Mouse (Mus musculus): Measurements from ENCODE around the gene Hapln2. TPM values are rescaled to one million over a fixed set of nuclear protein-coding genes. Genes with fewer than 3 reads are reported as not detected.

The Hapln2 gene
- total RNA-seq (2021): not detected

DNA sequence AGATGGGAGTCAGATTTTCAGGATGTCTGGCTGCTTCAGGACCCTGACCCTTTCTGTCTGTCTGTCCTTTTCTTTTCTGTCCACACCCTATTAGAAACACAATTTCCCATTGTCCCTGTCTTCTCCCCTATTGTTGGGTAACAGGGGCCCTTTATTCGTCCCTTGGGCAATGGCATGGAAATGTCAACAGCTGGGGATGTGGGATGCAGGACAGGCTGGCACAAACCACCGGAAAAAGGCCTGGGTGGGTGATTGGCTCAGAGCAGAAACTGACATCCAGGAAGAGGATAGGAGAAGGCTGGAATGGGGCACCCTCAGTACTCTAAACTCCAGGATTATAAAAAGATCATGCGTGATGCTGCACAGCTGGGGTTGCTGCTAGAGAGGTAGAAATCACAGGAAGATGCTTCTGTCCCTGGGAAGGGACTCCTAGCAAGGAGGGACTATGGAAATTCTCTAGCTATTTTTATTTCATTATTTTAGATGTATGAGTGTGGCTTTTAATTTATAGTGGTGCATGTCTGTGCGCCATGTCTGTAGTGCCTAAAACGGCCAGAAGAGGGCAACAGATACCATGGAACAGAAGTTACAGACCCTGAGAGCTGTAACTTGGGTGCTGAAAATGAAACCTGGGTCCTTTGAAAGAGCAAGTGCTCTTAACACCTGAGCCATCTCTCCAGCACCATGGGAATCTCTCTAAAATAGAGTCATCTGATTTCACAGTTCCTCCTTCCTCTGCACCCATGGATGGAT is at the start of gene Hapln2:
Gene Hapln2, minus strand, starts transcription at position 150 of the 753 bp plus-strand sequence.
- intact Hi-C loops (cut with DNase I): loop anchor here (2.0 kb wide), 1 partner anchor 43 kb away; no protein-coding TSS in a partner anchor
- peak in 1 of 2 experiments; percentile 14 for DNase-seq

DNA sequence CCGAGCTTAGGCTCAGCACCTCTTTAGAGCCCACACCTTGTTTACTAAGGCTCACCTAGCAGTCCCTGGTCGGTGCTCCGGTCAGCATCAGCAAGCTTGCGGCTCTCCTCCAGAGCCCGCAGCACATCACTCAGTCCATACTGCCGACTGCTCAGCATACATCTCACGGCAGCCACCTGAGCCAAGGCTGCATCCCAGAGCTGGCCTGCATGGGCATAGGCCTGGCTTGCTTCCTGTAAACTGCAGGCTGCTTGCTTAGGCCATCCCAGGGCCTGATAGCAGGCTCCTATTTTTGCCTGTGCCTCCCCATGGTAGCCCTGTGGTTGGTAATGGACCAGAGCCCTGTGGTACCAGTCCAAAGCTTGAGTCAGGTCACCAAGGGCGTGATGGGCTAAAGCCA is 47.4 kb upstream of the Hapln2 start:
- no peak for DNase-seq
- intact Hi-C loops (cut with DNase I): no loop called here

DNA sequence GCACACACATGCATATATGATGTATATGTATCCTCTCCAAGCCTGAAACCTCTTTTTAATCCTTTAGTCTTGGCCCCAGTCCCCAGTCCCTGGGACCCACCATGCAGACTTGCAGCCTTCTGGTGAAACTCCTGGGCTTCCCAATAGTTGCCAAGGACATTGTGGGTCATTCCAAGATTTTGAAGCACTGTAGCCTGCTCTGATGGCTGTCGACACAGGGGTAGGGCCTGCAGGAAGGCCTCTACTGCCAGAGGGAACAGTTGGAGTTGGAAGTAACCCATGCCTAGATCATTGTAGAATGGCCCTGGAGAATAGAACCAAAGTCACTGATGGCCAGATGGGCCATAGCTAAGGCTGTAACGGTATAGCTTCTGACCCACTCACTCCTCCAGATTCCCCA is 47.0 kb upstream of the Hapln2 start:
- DNase-seq: no peak
- intact Hi-C loops (cut with DNase I): no loop called here

DNA sequence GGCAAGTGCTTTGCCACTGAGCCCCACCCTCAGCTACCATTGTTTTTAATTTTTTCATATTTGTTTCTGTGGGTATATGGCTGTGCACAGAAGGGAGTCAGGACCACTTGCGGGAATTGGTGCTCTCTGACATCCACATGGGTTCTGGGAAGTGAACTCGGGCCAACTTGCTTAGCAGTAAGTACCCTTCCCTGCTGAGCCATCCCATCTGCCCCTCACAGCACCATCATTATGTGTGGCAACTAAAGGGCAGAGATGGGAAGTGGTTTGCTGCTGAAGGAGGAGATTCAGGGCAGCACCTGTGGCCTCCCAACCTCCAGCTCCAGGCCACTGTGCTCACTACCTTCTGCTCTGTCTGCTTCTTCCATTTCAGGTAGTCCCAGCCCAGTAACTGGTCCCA is 46.2 kb upstream of the Hapln2 start:
- DNase-seq: no peak
- intact Hi-C loops (cut with DNase I): no loop called here

DNA sequence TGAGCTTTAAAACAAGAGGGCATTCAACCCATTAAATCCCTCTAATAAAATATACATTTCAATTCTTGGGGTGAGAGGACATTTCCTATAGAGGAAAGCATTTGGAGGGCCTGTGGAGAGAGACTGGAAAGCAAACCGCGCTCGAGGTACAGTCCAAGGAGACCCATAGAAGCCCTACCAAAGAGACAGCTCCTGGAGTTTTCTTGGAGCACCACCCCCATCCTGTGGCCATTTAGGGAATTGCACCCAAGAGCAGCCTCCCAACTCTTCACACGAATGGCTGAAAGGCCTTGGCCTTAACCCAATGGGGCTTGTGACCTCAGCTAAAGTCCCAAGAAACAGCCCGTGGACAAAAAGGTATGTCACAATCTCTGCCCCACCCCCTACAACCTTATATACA is 44.4 kb upstream of the Hapln2 start:
- DNase-seq: peak; percentile 90 to 95
- intact Hi-C loops (cut with DNase I): loop anchor here (1.0 to 2.0 kb wide), 3 partner anchors 43 to 100 kb away; partner anchors contain the start of gene Nes

DNA sequence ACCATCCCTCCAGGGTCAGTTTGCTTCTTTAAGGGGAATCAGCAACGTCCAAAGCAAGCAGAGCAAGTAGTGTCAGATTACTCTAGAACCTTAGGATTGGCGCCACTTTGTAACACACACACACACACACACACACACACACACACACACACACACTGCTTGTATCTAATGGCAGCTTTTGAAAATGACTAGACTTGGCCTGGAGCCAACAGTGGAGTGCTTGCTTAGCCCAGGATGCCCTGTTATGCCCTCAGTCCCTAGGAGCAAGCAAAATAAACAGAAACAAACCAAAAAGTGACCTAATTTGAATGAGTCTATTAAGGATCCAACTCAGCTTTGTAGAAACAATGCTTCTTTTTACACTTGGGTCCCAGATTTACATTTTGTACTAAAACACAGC is 41.0 kb upstream of the Hapln2 start:
- DNase-seq: peak in 1 of 2 experiments; percentile 24
- intact Hi-C loops (cut with DNase I): loop anchor here (2.0 kb wide), 1 partner anchor 134 kb away; no protein-coding TSS in a partner anchor

DNA sequence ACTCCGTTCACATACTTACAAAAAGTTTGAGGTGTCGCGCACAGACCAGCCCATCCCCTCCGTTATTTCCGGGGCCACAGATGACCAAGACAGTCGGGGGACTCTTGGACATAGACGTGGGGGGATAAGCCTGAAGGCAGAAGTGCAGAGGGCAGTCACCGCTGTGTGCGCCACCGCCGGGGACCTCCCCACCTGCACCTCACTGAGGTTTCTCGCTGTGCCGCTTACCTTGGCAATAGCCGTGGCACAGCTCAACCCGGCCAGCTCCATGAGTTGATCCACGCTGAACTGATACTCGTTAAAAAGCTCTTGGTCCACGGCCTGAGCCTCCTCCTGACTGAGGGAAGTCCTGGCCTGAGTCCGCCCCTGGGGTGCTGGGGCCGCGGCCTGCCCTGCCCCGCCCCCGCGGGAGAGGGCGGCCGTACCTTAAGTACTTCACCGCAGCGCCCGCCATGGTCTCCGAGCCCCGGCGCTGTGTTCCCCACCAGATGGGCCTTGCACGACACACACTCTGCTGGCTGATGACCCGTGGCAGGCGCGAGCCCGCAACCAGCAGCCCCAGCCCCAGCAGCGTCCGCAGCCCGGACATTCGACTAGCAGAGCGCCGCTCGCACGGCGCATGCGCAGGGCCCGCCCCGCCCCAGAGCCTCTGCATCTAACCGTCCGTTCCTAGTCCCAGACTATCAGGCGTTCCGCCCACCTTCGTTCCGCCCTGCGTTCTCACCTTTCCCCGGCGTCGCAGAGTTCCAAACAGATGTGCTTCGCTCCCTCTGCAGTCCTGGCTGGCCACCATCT is 30.7 kb upstream of the Hapln2 start, which contains the start of gene Naxe:
Gene Naxe, minus strand, starts transcription at position 594 of the 795 bp plus-strand sequence.
- peak; percentile 88 for DNase-seq
- intact Hi-C loops (cut with DNase I): no loop called here

DNA sequence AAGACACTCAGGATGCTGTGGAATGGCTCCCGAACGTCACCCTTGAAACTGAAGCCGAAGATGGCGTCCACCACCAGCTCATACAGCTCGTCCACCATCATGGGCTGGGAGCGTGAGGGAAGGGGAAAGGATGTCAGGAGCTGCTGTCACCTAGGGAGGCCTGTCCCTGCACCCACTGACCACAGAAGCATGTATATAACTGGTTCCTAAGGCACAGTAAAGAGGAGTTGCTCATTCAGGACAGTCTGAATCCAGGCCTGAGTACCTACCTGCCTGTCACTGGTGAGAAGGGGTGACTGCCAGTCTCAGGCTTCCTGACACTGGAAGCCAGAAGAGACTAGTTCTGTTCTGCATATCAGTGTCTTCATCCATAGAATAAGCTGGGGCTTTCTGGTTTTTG is 29.6 kb upstream of the Hapln2 start:
- intact Hi-C loops (cut with DNase I): no loop called here

DNA sequence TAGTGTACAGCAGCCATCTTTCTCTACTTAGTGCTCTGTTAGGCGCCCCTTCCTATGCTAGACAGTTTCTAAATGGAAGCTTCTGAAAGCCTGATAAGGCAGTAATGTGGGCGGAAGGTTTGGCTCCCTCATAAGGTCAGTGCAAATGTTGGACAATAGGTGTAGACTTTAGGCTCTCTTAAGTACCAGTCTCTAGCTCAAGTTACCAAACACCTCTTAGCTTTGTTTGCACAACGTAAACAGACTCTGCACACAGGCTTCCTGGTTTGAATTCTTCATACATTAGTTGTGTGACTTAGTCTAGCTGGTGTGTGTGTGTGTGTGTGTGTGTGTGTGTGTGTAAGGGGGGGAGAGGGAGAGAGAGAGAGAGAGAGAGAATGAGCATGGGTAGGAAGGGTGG is 22.1 kb upstream of the Hapln2 start:
- DNase-seq: no peak
- intact Hi-C loops (cut with DNase I): no loop called here

More for the DNA sequence above, 29.6 kb upstream of the Hapln2 start:
- DNase-seq: no peak

DNA sequence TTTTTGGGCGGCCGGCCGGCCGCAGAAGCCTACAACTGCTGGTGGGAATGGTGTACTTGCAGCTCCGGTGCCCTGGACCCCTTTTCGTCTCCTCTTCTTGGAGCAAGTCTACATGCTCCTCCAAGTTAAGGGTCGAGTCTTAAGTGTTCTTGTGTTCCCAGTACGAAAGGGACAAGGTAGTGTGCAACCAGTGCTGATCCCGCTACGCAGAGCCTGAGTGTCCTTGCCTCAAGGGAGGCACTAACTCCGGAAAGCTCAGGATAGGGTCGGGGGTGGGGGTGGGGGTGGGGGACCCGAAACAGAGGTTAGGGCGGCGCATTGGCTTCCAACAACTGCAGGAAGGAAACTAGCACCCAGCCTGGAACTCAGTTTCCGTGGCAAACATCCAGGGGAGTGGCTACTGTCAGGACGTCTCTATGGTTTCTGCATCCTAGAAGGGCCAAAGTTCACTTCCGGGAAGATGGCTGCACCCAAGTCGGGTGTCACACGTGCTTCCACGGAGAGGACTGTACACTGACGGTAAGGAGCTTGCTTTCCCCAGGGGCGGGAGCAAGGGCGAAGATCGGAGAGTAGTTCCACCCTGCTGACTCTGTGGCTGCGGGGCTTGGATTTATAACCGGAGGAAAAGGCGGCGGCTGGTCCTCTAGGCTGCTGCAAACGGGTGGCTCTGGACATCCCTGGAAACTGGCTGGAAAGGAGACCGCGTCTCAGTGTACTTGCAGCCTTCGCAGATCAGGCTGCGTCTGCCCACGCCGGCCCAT is 15.5 kb upstream of the Hapln2 start, which contains the start of gene Gpatch4:
Gene Gpatch4, plus strand, starts transcription at position 448 of the 761 bp plus-strand sequence.
- peak; percentile 93 to 95 for DNase-seq
- intact Hi-C loops (cut with DNase I): no loop called here

DNA sequence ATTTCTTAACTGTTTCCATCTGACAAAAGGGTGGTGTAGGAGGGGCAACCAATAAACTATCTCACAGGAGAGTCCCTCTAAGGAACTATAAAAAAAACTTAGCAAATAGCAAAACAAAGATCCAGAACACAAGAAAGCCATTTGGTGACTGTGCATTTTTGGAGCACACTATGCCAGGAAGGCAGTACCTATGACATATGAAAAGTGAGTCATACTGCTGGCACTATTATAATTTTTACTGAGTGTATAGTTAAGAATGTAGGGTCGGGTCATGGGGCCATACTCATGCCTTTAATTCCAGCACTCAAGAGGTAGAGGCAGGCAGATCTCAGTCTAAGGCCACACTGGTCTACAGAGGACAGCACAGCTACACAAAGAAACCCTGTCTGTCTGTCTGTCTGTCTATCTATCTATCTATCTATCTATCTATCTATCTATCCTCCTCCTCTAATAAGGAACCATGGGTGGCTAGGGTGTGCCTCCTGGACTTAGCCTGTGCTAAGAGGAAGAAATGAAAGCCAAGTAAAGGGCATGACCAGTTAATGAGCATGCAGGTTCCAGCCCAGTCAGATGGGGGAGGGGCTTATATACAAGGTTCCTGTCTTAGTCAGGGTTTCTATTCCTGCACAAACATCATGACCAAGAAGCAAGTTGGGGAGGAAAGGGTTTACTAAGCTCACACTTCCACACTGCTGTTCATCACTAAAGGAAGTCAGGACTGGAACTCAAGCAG is 8.3 kb upstream of the Hapln2 start:
- DNase-seq: no peak
- intact Hi-C loops (cut with DNase I): no loop called here

DNA sequence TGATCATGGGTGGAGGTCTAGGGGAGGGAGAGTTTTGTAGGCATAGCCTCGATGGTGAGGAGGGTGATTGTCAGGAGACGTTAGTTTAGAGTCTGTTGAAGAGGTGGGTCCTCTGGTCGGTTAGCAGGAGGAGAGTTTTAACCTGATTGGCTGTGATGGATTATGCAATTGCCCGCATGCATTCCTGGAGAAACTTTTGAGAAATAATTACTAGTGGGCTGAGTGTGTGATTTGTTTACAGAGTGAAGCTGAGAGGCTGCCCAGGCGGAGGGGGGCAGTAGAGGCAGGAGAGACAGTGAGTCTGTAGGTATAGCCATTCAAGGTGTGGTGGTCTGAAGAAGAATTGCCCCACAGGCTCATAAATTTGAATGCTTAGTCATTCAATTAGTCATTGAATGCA is 6.1 kb upstream of the Hapln2 start:
- intact Hi-C loops (cut with DNase I): no loop called here
- no peak for DNase-seq

DNA sequence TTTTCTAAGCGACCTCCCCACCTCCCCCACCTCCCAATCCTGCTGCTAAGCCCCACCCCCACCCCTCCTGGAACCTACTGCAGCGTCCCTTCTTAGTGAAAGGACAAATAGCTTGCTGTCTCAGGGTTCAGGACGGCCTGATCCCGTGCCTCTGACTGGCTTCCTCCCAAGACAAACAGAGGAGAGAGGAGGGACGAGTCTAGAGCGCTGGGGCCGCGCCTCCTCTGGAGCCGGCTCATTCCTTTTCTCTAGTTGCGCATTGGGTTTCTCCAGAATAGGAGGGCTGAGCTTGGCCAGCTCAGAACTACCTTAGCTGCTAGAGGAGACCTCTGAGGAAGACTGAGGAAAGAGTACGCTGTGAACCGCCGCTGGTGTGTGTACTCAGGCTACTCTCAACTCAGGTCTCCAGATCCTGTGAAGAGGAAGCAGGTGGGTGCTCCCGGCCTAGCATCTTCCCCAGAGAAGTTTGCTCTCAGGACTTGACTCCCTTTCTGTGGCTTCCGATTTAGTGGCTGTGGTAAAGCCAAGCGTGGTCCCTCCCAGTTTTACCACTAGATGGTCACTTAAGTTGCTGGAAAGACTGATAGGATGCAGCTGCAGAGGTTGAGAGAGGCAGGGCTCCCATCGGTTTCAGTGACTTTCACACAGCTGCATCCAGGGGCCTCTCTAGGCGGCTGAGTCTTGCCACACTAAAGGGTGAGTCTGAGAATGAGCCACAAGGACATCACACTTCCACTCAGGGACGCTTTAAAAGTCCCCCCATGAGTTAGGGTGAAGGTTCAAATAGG is 3.4 kb upstream of the Hapln2 start:
- DNase-seq: peak; percentile 56 to 61

DNA sequence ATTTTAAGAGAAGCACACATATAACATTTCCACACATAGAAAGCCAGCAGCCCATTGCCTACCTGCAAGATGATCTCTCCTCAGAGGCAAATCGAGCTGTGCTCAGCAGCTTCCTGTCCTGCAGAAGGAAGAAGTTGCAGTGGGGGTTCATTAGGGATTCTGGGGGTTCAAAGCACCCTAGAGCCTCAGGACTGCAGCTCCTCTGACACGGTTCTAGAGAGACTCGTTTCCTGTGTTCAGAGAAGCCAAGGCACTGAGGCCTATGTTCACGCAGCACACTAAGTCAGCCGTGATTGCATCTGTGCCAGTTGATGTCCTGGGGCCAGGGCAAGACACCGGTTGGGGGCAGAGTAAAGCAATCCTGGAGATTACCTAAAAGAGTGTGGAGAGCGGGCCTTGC is 560 bp downstream of the Hapln2 start:
- no peak for DNase-seq
- intact Hi-C loops (cut with DNase I): no loop called here

More for the DNA sequence above, 3.4 kb upstream of the Hapln2 start:
- intact Hi-C loops (cut with DNase I): no loop called here

DNA sequence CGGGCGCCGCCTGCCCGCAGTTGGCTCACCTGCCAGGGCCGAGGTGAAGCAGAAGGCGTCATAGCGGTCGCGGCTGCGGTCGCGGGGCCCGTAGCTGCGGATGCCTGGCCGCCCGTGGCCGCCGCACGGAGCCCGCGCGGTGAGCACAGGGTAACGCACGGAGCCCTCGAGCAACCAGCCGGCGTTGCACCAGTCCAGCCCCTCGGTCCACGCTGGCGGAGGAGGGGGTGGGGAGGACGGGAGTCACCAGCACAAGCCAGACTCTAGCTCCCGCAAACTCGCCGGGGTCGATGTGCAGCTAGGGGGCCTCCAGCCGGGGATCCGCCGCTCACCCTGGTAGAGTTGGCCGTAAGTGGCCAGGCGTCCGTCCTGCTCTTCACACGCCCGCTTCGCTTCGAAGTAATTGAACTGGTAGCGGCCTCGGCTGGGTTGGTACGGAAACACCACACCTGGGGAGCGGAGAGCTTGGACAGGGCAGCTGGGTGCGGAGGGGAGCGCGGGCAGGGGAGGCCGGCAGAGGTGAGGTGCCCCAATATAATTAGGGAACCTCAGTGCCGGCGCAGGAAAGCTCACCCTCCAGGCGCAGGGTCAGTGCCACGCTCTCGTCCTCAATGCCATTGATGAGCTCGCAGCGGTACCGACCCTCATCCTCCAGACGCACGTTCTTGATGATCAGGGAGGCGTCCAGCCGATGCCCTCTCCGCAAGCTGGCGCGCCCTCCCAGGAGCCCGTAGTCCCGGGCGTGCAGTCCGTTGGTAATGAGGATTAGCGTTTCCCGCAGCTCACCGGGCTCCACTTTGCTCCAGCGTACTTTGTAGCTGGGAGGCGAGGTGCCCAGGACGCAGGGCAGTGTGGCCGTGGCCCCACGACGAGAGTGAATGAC is 4.0 kb downstream of the Hapln2 start:
- DNase-seq: no peak
- intact Hi-C loops (cut with DNase I): no loop called here

DNA sequence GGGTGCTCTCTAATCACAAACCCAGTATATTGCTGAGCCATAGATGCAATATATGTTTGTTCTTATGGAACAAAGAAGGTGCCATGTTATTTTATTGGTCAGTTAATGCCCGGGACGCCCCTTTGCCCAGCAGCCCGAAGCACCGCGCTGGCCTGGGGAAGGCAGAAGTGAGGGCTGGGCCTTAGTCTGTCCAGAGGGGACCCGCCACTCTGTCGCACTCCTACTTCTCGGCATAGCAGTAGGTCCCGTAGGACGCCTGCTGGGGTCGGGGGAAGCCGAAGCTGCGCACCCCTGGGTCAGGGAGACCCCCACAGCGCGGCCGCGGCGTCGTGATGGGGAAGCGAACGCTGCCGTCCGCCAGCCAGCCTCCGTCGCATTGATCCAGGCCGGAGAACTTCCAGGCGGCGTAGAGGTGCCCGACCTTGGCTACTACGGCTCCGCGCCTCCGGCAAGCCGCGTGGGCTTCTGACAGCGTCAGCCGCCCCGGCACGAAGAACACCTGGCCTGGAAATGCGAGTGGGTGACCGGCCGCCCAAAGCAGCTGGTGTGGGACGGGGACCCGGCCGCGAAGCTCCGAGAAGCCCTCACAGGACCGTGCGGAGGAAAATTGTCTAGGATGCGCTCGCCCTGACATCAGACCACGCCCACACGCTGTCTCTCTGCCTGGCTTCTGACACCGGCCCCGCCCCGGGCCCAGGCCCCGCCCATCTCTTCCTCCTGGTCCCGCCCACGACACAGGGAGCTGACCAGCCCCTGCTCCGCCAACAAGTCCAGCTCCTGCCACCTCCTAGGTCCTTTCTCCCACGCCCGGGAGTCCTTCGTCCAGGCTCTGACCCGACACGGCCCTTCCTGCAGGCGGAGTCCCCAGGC is 4.8 kb downstream of the Hapln2 start:
- intact Hi-C loops (cut with DNase I): no loop called here
- DNase-seq: peak; percentile 87 to 90

DNA sequence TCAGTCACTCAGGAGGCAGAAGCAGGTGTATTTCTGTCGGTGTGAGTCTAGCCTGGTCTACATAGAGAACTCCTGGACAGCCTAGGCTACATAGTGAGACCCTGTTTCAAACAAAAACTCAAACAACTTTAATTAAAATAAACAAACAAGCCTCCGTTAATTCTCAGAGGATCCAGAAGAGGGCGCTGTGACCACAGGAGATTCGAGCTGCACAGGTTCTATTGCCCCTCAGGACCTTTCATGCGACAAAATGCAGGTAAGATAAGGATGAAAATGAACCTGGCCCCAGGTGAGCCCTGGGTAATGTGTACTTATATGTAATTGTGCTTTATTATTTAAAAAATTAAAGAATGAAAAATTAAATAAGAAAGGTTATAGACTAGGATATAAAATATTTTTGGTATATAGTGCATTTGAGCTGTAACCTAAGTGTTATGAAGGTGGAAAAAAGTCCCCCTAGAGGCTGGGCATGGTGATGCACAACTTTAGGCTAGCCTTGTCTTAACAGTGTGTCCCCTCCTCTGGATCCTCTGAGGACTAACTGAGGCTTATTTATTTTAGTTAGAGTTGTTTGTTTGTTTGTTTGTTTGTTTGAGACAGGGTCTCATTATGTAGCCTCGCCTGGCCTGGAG is 16.6 kb downstream of the Hapln2 start:
- intact Hi-C loops (cut with DNase I): loop anchor here (1.0 kb wide), 1 partner anchor 61 kb away; no protein-coding TSS in a partner anchor
- DNase-seq: peak in 1 of 2 experiments; percentile 57

All from heart, postnatal 10 days (tissue).